Mouse (Mus musculus) forebrain, embryonic 13.5 days (tissue): ENCODE measurements around the gene Fbxw9. TPM values are rescaled to one million over a fixed set of nuclear protein-coding genes. Genes with fewer than 3 reads are reported as not detected.

Experiments
- ATAC-seq: fragments of 200-750 bp; cut with Nextera tagmentation; 2 replicates; pipeline ENCODE4 v1.8.0; 2017
- H3K27ac ChIP-seq: fragments of 300-500 bp; sonication (generic); 2 replicates; pipeline ENCODE4 v1.5.1; 2015; ENCODE audit warnings: inconsistent platforms, mild to moderate bottlenecking, moderate library complexity
- H3K27me3 ChIP-seq: fragments of 300-500 bp; sonication (generic); 2 replicates; pipeline ENCODE4 v1.6.1; 2015; ENCODE audit warnings: mild to moderate bottlenecking, inconsistent platforms
- H3K36me3 ChIP-seq: fragments of 300-500 bp; sonication (generic); 2 replicates; pipeline ENCODE4 v1.6.1; 2015; ENCODE audit warnings: mild to moderate bottlenecking, inconsistent platforms; ENCODE audit not compliant: poor library complexity, severe bottlenecking
- H3K4me1 ChIP-seq: fragments of 300-500 bp; sonication (generic); 2 replicates; pipeline ENCODE4 v1.6.1; 2015; ENCODE audit warnings: inconsistent platforms
- H3K4me2 ChIP-seq: fragments of 300-500 bp; sonication (generic); 2 replicates; pipeline ENCODE4 v1.6.1; 2015; ENCODE audit warnings: inconsistent platforms, mild to moderate bottlenecking, moderate library complexity
- H3K4me3 ChIP-seq: fragments of 300-500 bp; sonication (generic); 2 replicates; pipeline ENCODE4 v1.5.1; 2015; ENCODE audit warnings: mild to moderate bottlenecking, inconsistent platforms
- H3K9ac ChIP-seq: fragments of 300-500 bp; sonication (generic); 2 replicates; pipeline ENCODE4 v1.6.1; 2015; ENCODE audit warnings: mild to moderate bottlenecking, inconsistent platforms
- H3K9me3 ChIP-seq: fragments of 300-500 bp; sonication (generic); replicated peaks from 2 replicates; pipeline ENCODE4 v1.6.1; 2016; ENCODE audit warnings: inconsistent platforms
- WGBS: fragments of 180-500 bp; shearing (Covaris S2); methylation state at CpG from one replicate; pipeline ENCODE4 v1.1.7; 2015; 5-methylcytosine and 5-hydroxymethylcytosine counted together
- microRNA-seq: library from miRNA; unstranded; fragments of <30 nt; microRNA quantifications from one replicate; pipeline ENCODE4, GENCODE M21; 2016
- polyA plus RNA-seq: library from polyadenylated mRNA; unstranded; fragments of >200 nt; fragmentation: Nextera tagmentation; extraction: Ambion mirVana; gene quantifications from 2 replicates; pipeline ENCODE4 v1.2.1, GENCODE M21; 2015

Fbxw9 gene
- polyA plus RNA-seq, 1 experiment from 2014 or later: 39.4 TPM

- Histone ChIP-seq H3K4me1 (no peaks in the 10 kb centered on the region), H3K9me3 (no peaks in the 10 kb centered on the region), H3K27ac (no peak overlapping the region), H3K4me2 (no peak overlapping the region), H3K27me3 (no peaks in the 10 kb centered on the region), H3K36me3 (peaks cover 67% of the 10 kb centered on the region), H3K4me3 (no peak overlapping the region), H3K9ac (no peak overlapping the region)
- no peak for ATAC-seq
- WGBS: 94% methylated on average over 13 of the region's 13 CpGs
Observed at GRCm38 (mm10) chr8:85095051-85095450, 35.2 kb downstream of the Fbxw9 start.

DNA sequence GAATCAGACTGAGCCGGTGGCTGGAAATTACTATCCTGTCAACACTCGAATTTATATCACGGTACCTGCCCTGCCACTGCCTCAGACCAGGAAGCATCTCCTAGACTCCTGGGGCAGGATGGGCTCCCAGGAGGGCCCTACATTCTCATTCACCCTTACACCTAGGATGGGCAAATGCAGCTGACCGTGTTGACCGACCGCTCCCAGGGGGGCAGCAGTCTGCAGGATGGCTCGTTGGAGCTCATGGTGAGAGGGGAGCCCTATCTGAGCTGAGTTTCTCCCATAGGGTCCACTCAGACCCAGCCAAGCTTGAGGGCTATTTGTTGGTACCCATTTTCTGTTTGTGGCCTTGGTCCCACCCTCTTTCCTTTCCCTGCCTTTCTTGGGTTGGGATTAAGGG, 35.7 kb downstream of the Fbxw9 start:
- Histone ChIP-seq H3K9me3 (no peaks in the 10 kb centered on the region), H3K9ac (no peak overlapping the region), H3K36me3 (peaks cover 67% of the 10 kb centered on the region), H3K4me1 (no peaks in the 10 kb centered on the region), H3K4me3 (no peak overlapping the region), H3K27ac (no peak overlapping the region), H3K27me3 (no peaks in the 10 kb centered on the region), H3K4me2 (no peak overlapping the region)
- 94% methylated on average over 7 of the region's 7 CpGs for WGBS
- ATAC-seq: no peak

DNA sequence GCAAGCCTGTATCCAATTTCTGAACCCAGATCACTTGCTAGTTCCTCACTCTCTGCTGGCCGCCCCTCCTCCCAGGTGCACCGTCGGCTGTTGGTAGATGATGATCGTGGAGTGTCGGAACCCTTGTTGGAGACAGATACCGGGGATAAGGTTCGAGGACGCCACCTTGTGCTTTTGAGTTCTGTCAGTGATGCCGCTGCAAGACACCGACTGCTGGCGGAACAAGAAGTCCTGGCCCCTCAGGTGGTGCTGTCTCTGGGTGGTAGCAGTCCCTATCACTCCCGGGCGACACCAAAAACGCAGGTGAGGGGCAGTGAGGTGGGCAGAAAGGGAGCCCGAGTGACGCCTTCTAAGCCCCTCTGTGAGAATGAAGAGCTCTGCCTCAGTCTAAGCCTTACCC, 36.3 kb downstream of the Fbxw9 start:
- ATAC-seq: no peak
- Histone ChIP-seq H3K27ac (no peak overlapping the region), H3K4me1 (no peaks in the 10 kb centered on the region), H3K36me3 (peaks cover 62% of the 10 kb centered on the region), H3K9me3 (no peaks in the 10 kb centered on the region), H3K27me3 (no peaks in the 10 kb centered on the region), H3K4me2 (no peak overlapping the region), H3K4me3 (no peak overlapping the region), H3K9ac (no peak overlapping the region)
- WGBS: 93% methylated on average over 16 of the region's 16 CpGs

DNA sequence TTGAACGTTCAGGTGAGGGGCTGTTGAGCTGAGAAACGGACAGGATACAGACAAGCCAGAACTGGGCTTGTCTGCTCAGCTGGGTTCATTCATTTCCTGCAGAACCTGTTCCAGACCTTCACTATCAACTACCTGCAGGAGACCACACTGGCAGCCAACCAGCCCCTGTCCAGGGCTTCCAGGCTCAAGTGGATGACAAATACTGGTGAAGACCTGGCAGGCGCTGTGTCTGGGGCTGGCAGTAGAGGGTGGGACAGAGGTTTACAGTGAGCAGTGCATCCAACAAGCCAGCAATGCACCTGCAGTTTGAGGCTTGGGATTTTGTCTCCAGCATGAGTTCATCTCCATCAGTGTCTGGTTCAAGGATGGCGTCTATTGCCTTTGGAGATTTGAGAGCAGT, 37.0 kb downstream of the Fbxw9 start:
- H3K27me3 ChIP-seq: no peaks in the 10 kb centered on the region
- no peaks in the 10 kb centered on the region for H3K4me1 ChIP-seq
- no peak for ATAC-seq
- 92% methylated on average over 4 of the region's 4 CpGs for WGBS
- H3K9ac ChIP-seq: no peak overlapping the region
- no peak overlapping the region for H3K27ac ChIP-seq
- H3K9me3 ChIP-seq: no peaks in the 10 kb centered on the region
- H3K4me3 ChIP-seq: no peak overlapping the region
- H3K36me3 ChIP-seq: peaks cover 56% of the 10 kb centered on the region
- no peak overlapping the region for H3K4me2 ChIP-seq

DNA sequence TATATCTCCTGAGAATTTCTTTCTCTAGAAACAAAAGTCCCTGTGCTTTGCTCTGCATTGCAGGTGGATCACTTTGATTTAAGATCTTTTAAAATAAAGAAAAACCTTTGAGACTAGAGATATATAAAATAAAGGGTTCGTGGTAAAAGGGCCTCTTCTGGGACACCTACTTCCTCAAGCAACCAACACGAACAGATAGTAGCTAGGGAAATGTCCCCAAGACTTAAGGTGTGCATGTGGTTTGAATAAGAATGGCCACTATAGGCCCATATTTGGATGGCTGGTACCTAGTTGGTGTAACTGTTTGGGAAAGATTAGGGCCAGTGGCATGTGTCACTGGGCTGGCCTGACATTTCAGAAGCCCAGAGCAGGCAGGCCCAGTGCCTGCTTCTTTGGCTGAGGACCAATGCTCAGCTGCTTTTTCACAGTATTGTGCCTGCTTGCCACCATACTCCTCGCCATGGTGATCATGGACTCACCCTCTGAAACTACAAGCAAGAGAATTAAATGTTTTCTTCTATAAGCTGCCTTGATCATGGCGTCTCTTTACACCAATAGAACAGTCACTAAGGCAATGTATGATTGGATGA, 40.3 kb downstream of the Fbxw9 start:
- Histone ChIP-seq H3K4me2 (no peak overlapping the region), H3K9me3 (no peaks in the 10 kb centered on the region), H3K9ac (no peak overlapping the region), H3K4me1 (no peaks in the 10 kb centered on the region), H3K27ac (no peak overlapping the region), H3K36me3 (peaks cover 38% of the 10 kb centered on the region), H3K4me3 (no peak overlapping the region), H3K27me3 (no peaks in the 10 kb centered on the region)
- no peak for ATAC-seq
- 84% methylated on average over 4 of the region's 4 CpGs for WGBS

DNA sequence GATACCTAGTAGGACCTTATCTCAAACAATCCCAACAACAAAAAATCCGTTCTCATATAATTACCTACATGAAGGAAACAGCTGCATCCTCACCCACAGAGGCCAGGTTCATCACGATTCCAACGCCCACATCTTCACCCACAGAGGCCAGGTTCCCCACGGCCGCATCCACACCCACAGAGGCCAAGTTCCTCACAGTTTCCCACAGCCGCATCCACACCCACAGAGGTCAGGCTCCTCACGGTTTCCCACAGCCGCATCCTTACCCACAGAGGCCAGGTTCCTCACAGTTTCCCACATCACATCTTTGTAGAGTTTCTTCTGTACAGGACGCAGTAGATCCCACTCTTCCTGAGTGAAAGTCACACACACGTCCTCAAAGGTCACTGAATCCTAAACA, 53.4 kb downstream of the Fbxw9 start:
- Histone ChIP-seq H3K36me3 (peaks cover 30% of the 10 kb centered on the region), H3K27me3 (no peaks in the 10 kb centered on the region), H3K4me3 (no peak overlapping the region), H3K9me3 (no peaks in the 10 kb centered on the region), H3K4me2 (no peak overlapping the region), H3K9ac (no peak overlapping the region), H3K4me1 (no peaks in the 10 kb centered on the region), H3K27ac (no peak overlapping the region)
- 96% methylated on average over 10 of the region's 10 CpGs for WGBS
- no peak for ATAC-seq

DNA sequence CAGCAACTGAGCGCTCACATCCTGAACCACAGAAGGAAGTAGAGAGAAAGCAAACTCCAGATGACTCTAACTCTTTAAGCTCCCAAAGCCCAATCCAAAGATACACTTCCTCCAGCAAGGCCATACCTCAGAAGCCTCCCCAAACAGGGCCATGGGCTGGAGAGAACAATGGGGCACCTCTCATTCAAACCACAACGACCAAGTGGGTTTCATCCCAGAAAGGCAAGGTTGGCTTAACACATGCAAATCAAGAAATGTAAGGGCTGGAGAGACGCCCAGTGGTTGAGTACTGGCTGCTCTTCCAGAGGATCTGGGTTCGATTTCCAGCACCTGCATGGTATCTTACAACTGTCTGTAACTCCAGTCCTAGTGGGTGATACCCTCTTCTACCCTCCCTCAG, 55.6 kb downstream of the Fbxw9 start:
- Histone ChIP-seq H3K36me3 (peaks cover 17% of the 10 kb centered on the region), H3K4me3 (no peak overlapping the region), H3K9ac (no peak overlapping the region), H3K4me1 (peaks cover 9% of the 10 kb centered on the region; the same call in 1 of the 2 replicates), H3K27me3 (no peaks in the 10 kb centered on the region), H3K27ac (no peak overlapping the region), H3K4me2 (no peak overlapping the region), H3K9me3 (no peaks in the 10 kb centered on the region)
- no peak for ATAC-seq
- WGBS: 78% methylated on average over 4 of the region's 4 CpGs

Small RNA genes lying within 50 kb of the gene (microRNA-seq; reads per million reads assigned to microRNA genes)
- 1.6 reads per million for gene Gm23388
- 2.4 reads per million for gene Mir7070

Other genes with a start within 250 kb of the Fbxw9 start
- gene Dand5, start 237.2 kb upstream of the Fbxw9 start, polyA plus RNA-seq: 7.3 and 8.2 TPM in 2 replicates
- 42.6 and 47.0 TPM in 2 replicates for gene Gadd45gip1, start 228.5 kb upstream of the Fbxw9 start, polyA plus RNA-seq
- 93.9 and 114 TPM in 2 replicates for gene Rad23a, start 219.4 kb upstream of the Fbxw9 start, polyA plus RNA-seq
- gene Calr, start 213.1 kb upstream of the Fbxw9 start, polyA plus RNA-seq: 549 and 569 TPM in 2 replicates
- 123 and 127 TPM in 2 replicates for gene Farsa, start 203.1 kb upstream of the Fbxw9 start, polyA plus RNA-seq
- 80.3 and 85.1 TPM in 2 replicates for gene Syce2, start 187.9 kb upstream of the Fbxw9 start, polyA plus RNA-seq
- gene Gcdh, start 166.1 kb upstream of the Fbxw9 start, polyA plus RNA-seq: 33.2 and 34.2 TPM in 2 replicates
- 0.74 and 1.2 TPM in 2 replicates for gene Klf1, start 158.1 kb upstream of the Fbxw9 start, polyA plus RNA-seq
- 6.9 and 9.4 TPM in 2 replicates for gene Dnase2a, start 151.5 kb upstream of the Fbxw9 start, polyA plus RNA-seq
- 31.6 and 37.3 TPM in 2 replicates for gene Mast1, start 122.7 kb upstream of the Fbxw9 start, polyA plus RNA-seq
- gene Rtbdn, start 113.1 kb upstream of the Fbxw9 start, polyA plus RNA-seq: 1.2 and 1.8 TPM in 2 replicates
- not detected in 2 replicates for gene Gm49661, start 90.6 kb upstream of the Fbxw9 start, polyA plus RNA-seq
- gene Prdx2, start 90.5 kb upstream of the Fbxw9 start, polyA plus RNA-seq: 1,640 and 1,662 TPM in 2 replicates
- gene Rnaseh2a, start 90.3 kb upstream of the Fbxw9 start, polyA plus RNA-seq: 119 and 124 TPM in 2 replicates
- gene Junb, start 81.3 kb upstream of the Fbxw9 start, polyA plus RNA-seq: 3.4 and 4.2 TPM in 2 replicates
- 16.8 and 21.5 TPM in 2 replicates for gene Hook2, start 69.5 kb upstream of the Fbxw9 start, polyA plus RNA-seq
- gene Best2, start 45.5 kb upstream of the Fbxw9 start, polyA plus RNA-seq: not detected in 2 replicates
- 166 and 168 TPM in 2 replicates for gene Asna1, start 34.8 kb upstream of the Fbxw9 start, polyA plus RNA-seq
- gene Trir, start 33.2 kb upstream of the Fbxw9 start, polyA plus RNA-seq: 125 and 154 TPM in 2 replicates
- gene Tnpo2, start 23.1 kb upstream of the Fbxw9 start, polyA plus RNA-seq: 46.4 and 49.4 TPM in 2 replicates
- gene Gm5741, start 7.9 kb downstream of the Fbxw9 start, polyA plus RNA-seq: 0.88 and 0.93 TPM in 2 replicates
- 79.5 TPM in 2 replicates for gene Dhps, start 11.7 kb downstream of the Fbxw9 start, polyA plus RNA-seq
- 136 and 137 TPM in 2 replicates for gene Wdr83os, start 20.7 kb downstream of the Fbxw9 start, polyA plus RNA-seq
- 52.9 and 57.8 TPM in 2 replicates for gene Wdr83, start 21.3 kb downstream of the Fbxw9 start, polyA plus RNA-seq
- 14.6 and 14.7 TPM in 2 replicates for gene Man2b1, start 23.2 kb downstream of the Fbxw9 start, polyA plus RNA-seq
- gene Zfp791, start 63.0 kb downstream of the Fbxw9 start, polyA plus RNA-seq: 2.1 and 2.3 TPM in 2 replicates
- gene Cks1brt, start 91.9 kb downstream of the Fbxw9 start, polyA plus RNA-seq: not detected in 2 replicates
- not detected in 2 replicates for gene Olfr371, start 165.9 kb downstream of the Fbxw9 start, polyA plus RNA-seq
- gene Orc6, start 239.6 kb downstream of the Fbxw9 start, polyA plus RNA-seq: 109 and 115 TPM in 2 replicates
- 161 and 165 TPM in 2 replicates for gene Vps35, start 239.7 kb downstream of the Fbxw9 start, polyA plus RNA-seq